Mouse (Mus musculus): Measurements from ENCODE around the gene Cdkn1c.

DNA sequence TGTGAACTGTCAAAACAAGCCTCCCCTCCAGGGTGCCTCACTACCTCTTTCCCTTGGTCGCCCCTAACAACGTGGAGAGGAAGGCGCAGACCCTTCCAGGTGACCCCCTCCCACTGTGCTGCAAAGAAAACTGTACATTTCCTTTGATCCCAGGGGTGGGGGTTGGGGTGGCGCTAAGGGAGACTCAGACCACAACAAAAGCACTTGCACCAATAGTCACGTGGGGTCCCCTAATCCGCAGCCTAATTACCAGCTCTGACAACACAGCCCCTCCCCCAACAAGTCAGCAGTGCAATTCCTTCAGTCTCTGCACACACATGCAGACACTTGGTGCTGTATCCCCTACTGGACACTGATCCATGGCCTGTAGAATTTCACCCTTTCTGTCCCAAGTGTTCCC lies 6.9 kb upstream of the Cdkn1c start:
- TF ChIP-seq TAL1 (IDR thresholded peaks at IDR 0.05; ENCODE audit: low read length) (no peak), KAT2A (conservative IDR thresholded peaks at IDR 0.05; ENCODE audit: low read depth, low read length) (no peak), CHD2 (IDR thresholded peaks at IDR 0.05; ENCODE audit: low read length) (no peak), POLR2A (IDR thresholded peaks at IDR 0.05; ENCODE audit: control insufficient read depth in 1 of 2, insufficient read depth in 1 of 2, low read depth in 1 of 2, low read length in 2 of 2, poor library complexity in 1 of 2) (no peak)

All from MEL (cell line).